14 mouse cellular contexts compared by ENCODE assay signal in the genomic region with DNA sequence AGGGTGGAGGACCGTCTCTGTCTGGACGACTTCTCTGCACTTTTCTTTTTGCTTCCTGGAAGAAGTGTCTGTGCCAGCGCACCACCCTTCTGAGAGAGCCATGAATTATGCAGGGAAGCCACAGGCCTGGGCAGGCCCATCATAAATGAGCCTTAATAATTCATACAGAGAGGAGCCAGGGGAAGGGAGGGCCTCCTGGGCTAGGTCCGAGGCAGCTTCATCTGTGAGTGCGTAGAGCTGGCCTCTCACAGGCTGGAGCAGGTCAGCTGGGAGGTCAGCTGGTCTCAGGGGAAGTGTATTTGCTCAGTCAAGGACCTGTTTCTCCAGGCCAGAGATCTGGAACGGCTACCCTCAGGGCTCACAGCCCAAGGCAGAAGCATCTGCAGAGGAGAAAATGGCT. TPM values are rescaled to one million over a fixed set of nuclear protein-coding genes. Genes with fewer than 3 reads are reported as not detected.
A peak's percentile ranks its signal among the peaks of the same experiment; 100 is the strongest.
DNase-seq lines count a peak whose midpoint lies in the region; ATAC-seq and TF ChIP-seq lines count a peak whose summit lies in the region.
"Had no signal": no experiment of that assay in that cellular context is flagged by ENCODE, and none has a peak within 500 bp of the region (broad histone marks: within the 10 kb centered on the region; RNA-seq: fewer than 3 reads in every experiment).

No protein-coding gene starts in this region.

- no peak overlapping the region for H3K4me3 ChIP-seq in stomach, embryonic 14.5 days (ENCODE audit: low read depth, low read length)
- no peak overlapping the region for H3K4me3 ChIP-seq in stomach, postnatal 0 days (ENCODE audit: low read depth, low read length)
- no peak overlapping the region for H3K4me3 ChIP-seq in midbrain, embryonic 12.5 days
- H3K4me3 ChIP-seq: limb, embryonic 12.5 days had no signal

- WGBS in stomach, embryonic 14.5 days = 42% methylated on average over 6 of the region's 6 CpGs
- 44% methylated on average over 6 of the region's 6 CpGs for WGBS in stomach, postnatal 0 days
- 56% methylated on average over 6 of the region's 6 CpGs for WGBS in midbrain, embryonic 12.5 days

- H3K9ac ChIP-seq in stomach, embryonic 14.5 days (replicated peaks; ENCODE audit: low read depth, low read length) = no peak overlapping the region
- H3K9ac ChIP-seq in stomach, postnatal 0 days (ENCODE audit: low read length) = no peak overlapping the region
- no peak overlapping the region for H3K9ac ChIP-seq in midbrain, embryonic 12.5 days (replicated peaks)
- H3K9ac ChIP-seq: limb, embryonic 12.5 days; liver, postnatal 0 days had no signal

- H3K36me3 ChIP-seq in stomach, embryonic 14.5 days (ENCODE audit: control insufficient read depth, insufficient read depth, low read length) = no peaks in the 10 kb centered on the region
- no peaks in the 10 kb centered on the region for H3K36me3 ChIP-seq in stomach, postnatal 0 days (ENCODE audit: control insufficient read depth, insufficient read depth, low read length)
- no peaks in the 10 kb centered on the region for H3K36me3 ChIP-seq in midbrain, embryonic 12.5 days
- H3K36me3 ChIP-seq: limb, embryonic 12.5 days had no signal

- no peaks in the 10 kb centered on the region; the same call in 1 of the 2 replicates for H3K4me1 ChIP-seq in stomach, embryonic 14.5 days (ENCODE audit: control insufficient read depth, insufficient read depth, low read length)
- no peaks in the 10 kb centered on the region for H3K4me1 ChIP-seq in stomach, postnatal 0 days (replicated peaks; ENCODE audit: control insufficient read depth, insufficient read depth)
- peaks cover 24% of the 10 kb centered on the region; the same call in 1 of the 2 replicates for H3K4me1 ChIP-seq in midbrain, embryonic 12.5 days
- H3K4me1 ChIP-seq: limb, embryonic 12.5 days had no signal

- H3K4me2 ChIP-seq in stomach, embryonic 14.5 days (replicated peaks; ENCODE audit: low read depth, low read length) = no peak overlapping the region
- no peak overlapping the region for H3K4me2 ChIP-seq in stomach, postnatal 0 days (replicated peaks; ENCODE audit: low read depth)
- H3K4me2 ChIP-seq in midbrain, embryonic 12.5 days (replicated peaks) = no peak overlapping the region
- H3K4me2 ChIP-seq: limb, embryonic 12.5 days had no signal

- H3K27ac ChIP-seq in stomach, embryonic 14.5 days (ENCODE audit: low read length) = no peak overlapping the region
- H3K27ac ChIP-seq in stomach, postnatal 0 days (replicated peaks) = no peak overlapping the region
- H3K27ac ChIP-seq in midbrain, embryonic 12.5 days (replicated peaks) = no peak overlapping the region; the same call in 1 of the 2 replicates
- H3K27ac ChIP-seq: limb, embryonic 12.5 days had no signal

- no peak for DNase-seq in stomach, postnatal 0 days (ENCODE audit: low spot score)
- DNase-seq in gastrocnemius, postnatal 25 days = peak; percentile 38
- peak; percentile 27 to 46 for DNase-seq in urinary bladder, postnatal 36 days (ENCODE audit: low spot score in 2 of 2)
- DNase-seq in layer of hippocampus, postnatal 25 days (ENCODE audit: extremely low spot score in 1 of 2, low spot score in 1 of 2) = no peak
- no peak for DNase-seq in cerebellum, adult 11 months
- DNase-seq: cerebellum, adult 18-20 months; embryo, embryonic 11 days; liver, postnatal 0 days; thymus, adult 2 months had no signal

- no peak for TF ChIP-seq EP300 in stomach, postnatal 0 days (optimal IDR thresholded peaks at IDR 0.05)

- ATAC-seq in stomach, embryonic 14.5 days (ENCODE audit: insufficient number of reproducible peaks, insufficient read depth, low FRiP score, low read depth) = 0 out of 2 replicates have a peak, but pooled peaks have one; percentile 59
- ATAC-seq in stomach, postnatal 0 days (ENCODE audit: low FRiP score, low TSS enrichment) = no peak
- peak; percentile 30; the same call in 1 of the 2 replicates for ATAC-seq in midbrain, embryonic 12.5 days (ENCODE audit: low FRiP score, low read depth)
- ATAC-seq: intestine, embryonic 16.5 days; liver, postnatal 0 days had no signal

- no peaks in the 10 kb centered on the region for H3K27me3 ChIP-seq in stomach, embryonic 14.5 days (ENCODE audit: control insufficient read depth, insufficient read depth, low read length)
- H3K27me3 ChIP-seq in stomach, postnatal 0 days (ENCODE audit: control insufficient read depth, insufficient read depth, low read length) = no peaks in the 10 kb centered on the region
- H3K27me3 ChIP-seq in midbrain, embryonic 12.5 days = peaks cover 4% of the 10 kb centered on the region; the same call in 1 of the 2 replicates

- no peaks in the 10 kb centered on the region for H3K9me3 ChIP-seq in stomach, embryonic 14.5 days (ENCODE audit: control insufficient read depth, low read depth, low read length)
- no peaks in the 10 kb centered on the region for H3K9me3 ChIP-seq in stomach, postnatal 0 days (ENCODE audit: control insufficient read depth, low read length)
- no peaks in the 10 kb centered on the region for H3K9me3 ChIP-seq in midbrain, embryonic 12.5 days
- H3K9me3 ChIP-seq: limb, embryonic 12.5 days had no signal

- no peak for TF ChIP-seq CTCF in stomach, postnatal 0 days (IDR thresholded peaks at IDR 0.05; ENCODE audit: low read depth)

RNA-seq across cellular contexts. Expression of a gene that starts 17.7 kb away (rescaled TPM):
- 0.43 and 0.70 TPM in 2 replicates for polyA plus RNA-seq in stomach, embryonic 14.5 days (2014; fragmentation: Nextera tagmentation; extraction: Ambion mirVana)
- 0.15 and 0.16 TPM in 2 replicates for polyA plus RNA-seq in stomach, postnatal 0 days (2015; fragmentation: Nextera tagmentation; extraction: Ambion mirVana)
- total RNA-seq in gastrocnemius, postnatal 25 days (2021) = under 1 TPM; 0.83 to 0.84 TPM
- polyA plus RNA-seq in midbrain, embryonic 12.5 days (2016; fragmentation: Nextera tagmentation; extraction: Ambion mirVana) = 3.7 and 4.1 TPM in 2 replicates
- 10 to 100 TPM; 16.8 to 21.2 TPM for total RNA-seq in layer of hippocampus, postnatal 25 days (2021)
- total RNA-seq: megakaryocyte-erythroid progenitor cell, adult 5-6 weeks had no signal
- polyA plus RNA-seq: liver, postnatal 0 days had no signal

Comparison
In these comparisons a context has a peak if more than half of its experiments do, and no peak if none do; other contexts are left out.
1. DNase-seq: peak in gastrocnemius, postnatal 25 days (single experiment) and urinary bladder, postnatal 36 days (2 of 2); none in stomach, postnatal 0 days (single experiment), layer of hippocampus, postnatal 25 days (0 of 2) and cerebellum, adult 11 months (single experiment).